Mouse (Mus musculus) embryonic facial prominence, embryonic 13.5 days (tissue): ENCODE measurements around the gene Pomp. TPM values are rescaled to one million over a fixed set of nuclear protein-coding genes. Genes with fewer than 3 reads are reported as not detected.
A peak's percentile ranks its signal among the peaks of the same experiment; 100 is the strongest.

Experiments used
- ATAC-seq: fragments of 200-750 bp; cut with Nextera tagmentation; 2 replicates; pipeline ENCODE4 v1.8.0; 2017; ENCODE audit warnings: low read depth; ENCODE audit not compliant: insufficient number of reproducible peaks, insufficient read depth, low FRiP score, low TSS enrichment
- H3K27ac ChIP-seq: fragments of 300-500 bp; sonication (generic); 2 replicates; pipeline ENCODE4 v1.5.1; 2015; ENCODE audit warnings: moderate library complexity, mild to moderate bottlenecking, inconsistent platforms
- H3K27me3 ChIP-seq: fragments of 300-500 bp; sonication (generic); 2 replicates; pipeline ENCODE4 v1.6.1; 2015; ENCODE audit warnings: mild to moderate bottlenecking, inconsistent platforms
- H3K36me3 ChIP-seq: fragments of 300-500 bp; sonication (generic); 2 replicates; pipeline ENCODE4 v1.6.1; 2015; ENCODE audit warnings: mild to moderate bottlenecking, inconsistent platforms
- H3K4me1 ChIP-seq: fragments of 300-500 bp; sonication (generic); 2 replicates; pipeline ENCODE4 v1.6.1; 2015; ENCODE audit warnings: inconsistent platforms
- H3K4me2 ChIP-seq: fragments of 300-500 bp; sonication (generic); 2 replicates; pipeline ENCODE4 v1.6.1; 2015; ENCODE audit warnings: moderate library complexity, mild to moderate bottlenecking, inconsistent platforms
- H3K4me3 ChIP-seq: fragments of 300-500 bp; sonication (generic); 2 replicates; pipeline ENCODE4 v1.5.1; 2015; ENCODE audit warnings: mild to moderate bottlenecking, inconsistent platforms
- H3K9ac ChIP-seq: fragments of 300-500 bp; sonication (generic); 2 replicates; pipeline ENCODE4 v1.6.1; 2015; ENCODE audit warnings: mild to moderate bottlenecking, inconsistent platforms
- H3K9me3 ChIP-seq: fragments of 300-500 bp; sonication (generic); 2 replicates; pipeline ENCODE4 v1.6.1; 2016; ENCODE audit warnings: inconsistent platforms
- whole genome bisulfite sequencing: fragments of 180-500 bp; shearing (Covaris S2); methylation state at CpG from one replicate; pipeline ENCODE4 v1.1.7; 2015; ENCODE audit warnings: mixed read lengths; 5-methylcytosine and 5-hydroxymethylcytosine counted together
- polyA plus RNA-seq: library from polyadenylated mRNA; unstranded; fragments of >200 nt; fragmentation: Nextera tagmentation; extraction: Ambion mirVana; gene quantifications from 2 replicates; pipeline ENCODE4 v1.2.1, GENCODE M21; 2015

Pomp gene
- polyA plus RNA-seq, 1 experiment from 2014 or later = 500 TPM

DNA sequence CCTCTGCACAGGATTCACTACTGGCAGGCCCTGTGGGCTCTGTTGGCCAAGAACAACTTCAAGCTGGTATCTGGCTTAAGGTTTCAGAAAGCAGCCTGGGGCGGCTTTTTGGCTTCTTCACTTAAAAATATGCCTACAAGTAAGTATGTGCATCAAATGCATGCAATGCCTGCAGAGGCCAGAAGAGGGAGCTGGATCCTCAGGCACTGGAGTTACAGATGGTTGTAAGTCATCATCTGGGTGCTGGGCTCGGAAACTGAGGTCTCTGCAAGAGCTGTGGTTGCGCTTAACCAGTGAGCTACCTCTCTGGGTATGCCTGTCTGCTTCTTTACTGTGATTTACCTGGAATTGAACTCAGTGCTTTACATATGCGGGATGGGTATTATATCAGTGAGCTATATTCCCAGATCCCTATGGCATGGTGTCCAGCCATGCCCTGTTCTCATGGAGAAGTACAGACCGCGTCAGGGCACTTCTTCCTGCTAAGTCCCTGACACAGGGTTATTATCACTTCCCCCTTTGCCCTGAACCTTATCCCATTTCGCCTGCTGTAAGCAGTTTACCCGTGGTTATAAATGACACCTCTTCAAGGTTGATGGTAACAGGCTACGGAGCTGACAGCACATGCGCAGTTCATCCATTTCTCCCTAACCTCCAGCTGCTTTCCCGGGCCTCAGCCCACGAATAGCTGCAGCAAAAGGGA is 50.7 kb downstream of the Pomp start:
- H3K27me3 ChIP-seq = no peaks in the 10 kb centered on the region
- no peak for ATAC-seq
- 81% methylated on average over 12 of the region's 12 CpGs for WGBS

DNA sequence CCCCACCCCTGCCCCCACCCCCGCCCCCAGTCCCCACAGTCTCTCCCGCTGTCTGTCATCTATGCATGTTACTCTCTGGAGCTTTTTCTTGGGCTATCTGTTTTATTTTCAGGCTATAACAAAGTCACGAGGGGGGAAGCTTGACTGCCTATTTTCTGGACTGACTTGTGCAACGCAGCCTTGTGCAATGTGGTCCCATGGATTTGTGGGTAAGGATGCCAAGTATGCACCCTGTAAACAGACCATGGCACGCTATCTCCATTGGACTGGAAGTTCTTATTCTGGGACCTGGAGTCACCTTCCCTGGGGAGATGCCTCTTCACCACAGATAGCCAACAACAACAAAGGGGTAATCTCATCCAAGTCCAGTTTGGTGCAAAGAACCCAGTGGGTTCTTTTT is 51.5 kb downstream of the Pomp start:
- no peaks in the 10 kb centered on the region for H3K27me3 ChIP-seq
- no peak for ATAC-seq
- H3K4me3 ChIP-seq = no peak overlapping the region
- no peak overlapping the region for H3K27ac ChIP-seq
- no peaks in the 10 kb centered on the region for H3K36me3 ChIP-seq
- H3K9me3 ChIP-seq = no peaks in the 10 kb centered on the region
- no peak overlapping the region for H3K9ac ChIP-seq
- H3K4me1 ChIP-seq = peaks cover 3% of the 10 kb centered on the region; the same call in 1 of the 2 replicates
- 81% methylated on average over 5 of the region's 5 CpGs for WGBS
- no peak overlapping the region for H3K4me2 ChIP-seq

More for the DNA sequence above, 50.7 kb downstream of the Pomp start:
- H3K9ac ChIP-seq = no peak overlapping the region
- H3K4me2 ChIP-seq = no peak overlapping the region
- H3K27ac ChIP-seq = no peak overlapping the region
- no peak overlapping the region for H3K4me3 ChIP-seq
- H3K9me3 ChIP-seq = no peaks in the 10 kb centered on the region
- H3K4me1 ChIP-seq = peaks cover 3% of the 10 kb centered on the region; the same call in 1 of the 2 replicates
- no peaks in the 10 kb centered on the region for H3K36me3 ChIP-seq

DNA sequence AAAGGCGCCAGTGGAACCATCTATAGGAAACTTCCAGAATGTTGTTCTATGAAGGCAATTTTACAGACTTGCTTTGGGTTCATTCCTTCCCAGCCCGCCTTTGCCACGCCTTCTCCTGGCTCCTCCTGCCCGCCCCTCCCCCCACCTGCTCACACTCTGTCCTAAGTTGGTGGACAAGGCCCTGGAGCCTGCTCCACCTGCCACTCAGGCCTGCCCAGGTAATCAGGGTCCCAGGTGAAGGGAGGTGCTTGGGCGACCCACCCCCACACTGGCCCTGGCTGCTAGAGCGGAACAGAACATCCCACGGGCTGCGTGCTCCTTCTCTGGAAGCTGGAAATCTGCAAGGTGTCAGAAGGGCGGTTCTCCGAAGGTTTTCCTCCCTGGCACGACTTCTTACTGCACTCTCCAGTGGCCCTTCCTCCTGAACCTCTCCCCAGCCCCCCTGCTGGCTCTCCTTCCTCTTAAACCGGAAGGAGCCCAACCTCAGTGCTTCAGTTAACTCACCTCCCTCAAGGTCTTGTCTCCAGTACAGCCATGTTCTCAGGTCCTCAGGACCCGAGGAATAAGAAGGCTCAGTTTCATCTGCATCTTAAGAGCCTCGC is 53.1 kb downstream of the Pomp start:
- Histone ChIP-seq H3K27me3 (no peaks in the 10 kb centered on the region), H3K9me3 (no peaks in the 10 kb centered on the region), H3K27ac (no peak overlapping the region), H3K4me2 (peak overlapping the region; percentile 22), H3K9ac (no peak overlapping the region), H3K4me1 (peaks cover 3% of the 10 kb centered on the region; the same call in 1 of the 2 replicates), H3K4me3 (no peak overlapping the region), H3K36me3 (no peaks in the 10 kb centered on the region)
- WGBS = 32% methylated on average over 14 of the region's 14 CpGs
- ATAC-seq = no peak

DNA sequence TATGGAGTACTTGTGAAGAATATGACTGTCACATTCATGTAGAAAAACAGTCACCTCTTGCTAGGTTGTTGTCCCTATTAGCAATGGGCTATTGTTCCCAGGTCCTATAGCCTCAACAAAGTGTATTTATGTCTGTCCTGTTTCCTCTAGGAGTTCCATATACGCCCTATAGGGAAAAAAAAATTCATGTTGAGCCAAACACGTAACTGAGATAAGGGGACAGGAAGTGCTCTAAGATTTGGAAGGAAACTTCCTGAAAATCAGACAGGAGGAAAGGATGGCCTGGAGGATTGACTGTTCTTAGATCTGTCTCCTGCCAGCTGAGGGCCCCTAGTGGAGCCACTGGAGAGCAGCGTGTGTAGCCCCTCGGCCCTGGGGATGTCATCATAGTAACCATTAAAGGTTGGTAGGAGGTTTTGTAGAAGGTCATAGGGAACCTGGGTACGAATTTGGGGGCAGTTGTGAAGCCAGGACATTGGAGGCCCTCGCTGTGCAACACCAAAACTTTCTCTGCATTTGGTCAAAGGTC is 54.8 kb downstream of the Pomp start:
- Histone ChIP-seq H3K9ac (no peak overlapping the region), H3K4me1 (peaks cover 3% of the 10 kb centered on the region; the same call in 1 of the 2 replicates), H3K4me3 (no peak overlapping the region), H3K9me3 (no peaks in the 10 kb centered on the region), H3K27me3 (no peaks in the 10 kb centered on the region), H3K27ac (no peak overlapping the region), H3K4me2 (no peak overlapping the region), H3K36me3 (no peaks in the 10 kb centered on the region)
- WGBS = 61% methylated on average over 6 of the region's 6 CpGs
- no peak for ATAC-seq

DNA sequence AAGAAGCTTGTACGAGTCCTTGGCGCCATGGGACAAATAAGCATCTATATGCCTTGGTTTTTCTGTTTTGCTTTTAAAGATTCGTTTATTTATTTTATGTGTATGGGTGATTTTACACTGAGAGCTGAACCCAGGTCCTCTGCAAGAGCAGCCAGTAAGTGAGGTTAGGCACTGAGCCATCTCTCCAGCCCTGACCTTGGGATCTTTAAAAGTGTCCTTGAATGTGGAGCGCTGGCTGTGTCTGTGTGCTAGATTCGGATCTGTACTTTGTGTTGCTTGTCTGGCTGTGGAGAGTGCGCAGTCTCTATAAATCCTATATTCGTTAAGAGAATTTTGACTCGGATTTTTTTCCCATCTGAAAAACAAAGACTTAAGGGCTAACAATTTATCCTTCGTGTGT is 55.9 kb downstream of the Pomp start:
- Histone ChIP-seq H3K4me2 (no peak overlapping the region), H3K4me3 (no peak overlapping the region), H3K9me3 (no peaks in the 10 kb centered on the region), H3K36me3 (no peaks in the 10 kb centered on the region), H3K4me1 (peaks cover 3% of the 10 kb centered on the region; the same call in 1 of the 2 replicates), H3K9ac (no peak overlapping the region), H3K27ac (no peak overlapping the region), H3K27me3 (no peaks in the 10 kb centered on the region)
- 85% methylated on average over 9 of the region's 9 CpGs for WGBS
- no peak for ATAC-seq

DNA sequence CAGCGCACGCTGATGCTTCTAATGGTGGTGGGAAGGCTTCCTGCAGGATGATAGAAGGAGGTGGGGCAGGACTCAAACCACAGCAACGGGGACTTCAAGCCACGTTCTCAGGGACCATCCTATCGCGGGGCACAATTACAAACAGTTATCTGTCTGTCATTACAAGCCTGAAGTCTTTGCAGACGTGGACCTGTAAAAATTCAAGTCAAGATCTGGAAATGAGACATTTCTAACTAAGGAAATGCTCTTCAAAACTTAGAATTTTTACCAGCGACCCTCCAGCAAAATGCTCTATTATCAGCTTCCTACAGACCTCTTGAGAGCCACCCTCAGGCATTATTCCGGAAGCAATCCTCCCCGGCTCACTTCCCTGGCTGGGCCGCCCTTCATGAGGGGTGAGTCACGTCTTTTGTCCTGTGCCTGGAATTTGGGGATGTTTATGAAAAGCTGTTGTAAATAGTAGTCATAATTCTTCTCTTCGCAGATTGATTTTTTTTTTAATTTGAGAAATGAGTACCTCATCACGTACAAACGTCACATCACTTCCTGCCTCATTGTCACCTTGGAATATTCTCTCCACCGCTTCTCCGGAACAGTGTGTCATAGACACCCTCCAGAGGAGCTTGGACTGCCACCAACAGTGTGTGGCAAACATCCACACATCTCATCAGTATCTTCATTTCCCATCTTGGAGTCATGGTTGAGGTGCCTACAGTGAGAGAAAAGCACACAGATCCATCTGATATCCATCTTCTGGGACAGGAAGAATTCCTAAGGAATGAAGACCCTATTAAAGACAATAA is 58.0 kb downstream of the Pomp start:
- Histone ChIP-seq H3K9me3 (no peaks in the 10 kb centered on the region), H3K4me1 (peaks cover 3% of the 10 kb centered on the region; the same call in 1 of the 2 replicates), H3K27me3 (no peaks in the 10 kb centered on the region), H3K4me2 (no peak overlapping the region), H3K27ac (no peak overlapping the region), H3K36me3 (no peaks in the 10 kb centered on the region), H3K9ac (no peak overlapping the region), H3K4me3 (no peak overlapping the region)
- ATAC-seq = no peak
- WGBS = 66% methylated on average over 17 of the region's 17 CpGs

DNA sequence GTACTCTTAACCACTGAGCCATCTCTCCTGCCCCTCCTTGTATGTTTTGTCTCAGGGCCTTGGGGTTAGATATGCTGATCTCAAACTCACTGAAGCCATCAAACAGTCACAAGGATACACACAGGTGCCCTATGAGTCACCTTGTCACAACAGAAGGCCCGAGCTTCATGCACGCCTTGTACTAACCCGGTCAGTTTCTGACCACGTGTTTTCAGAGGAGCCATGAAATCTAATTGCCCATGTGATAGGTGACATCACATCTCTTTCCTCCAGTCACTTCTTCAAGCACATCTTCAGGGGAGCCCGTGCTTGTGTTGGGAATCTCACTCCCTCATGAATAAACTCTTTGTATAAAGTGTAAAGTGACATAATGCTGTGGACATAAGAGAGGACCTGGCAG is 64.4 kb downstream of the Pomp start:
- Histone ChIP-seq H3K4me2 (no peak overlapping the region), H3K36me3 (no peaks in the 10 kb centered on the region), H3K4me3 (no peak overlapping the region), H3K4me1 (no peaks in the 10 kb centered on the region), H3K27ac (no peak overlapping the region), H3K9me3 (0 out of 2 replicates have a peak, but pooled peaks cover 2% of the 10 kb centered on the region), H3K27me3 (no peaks in the 10 kb centered on the region), H3K9ac (no peak overlapping the region)
- WGBS = 80% methylated on average over 5 of the region's 5 CpGs
- ATAC-seq = no peak

Other genes with a start within 250 kb of the Pomp start
- gene Flt1, start 134.4 kb upstream of the Pomp start, polyA plus RNA-seq = 8.8 and 10.0 TPM in 2 replicates
- gene Slc46a3, start 34.4 kb downstream of the Pomp start, polyA plus RNA-seq = 2.0 and 3.2 TPM in 2 replicates
- gene Mtus2, start 96.9 kb downstream of the Pomp start, polyA plus RNA-seq = 8.1 and 8.7 TPM in 2 replicates